Mouse (Mus musculus): ENCODE results near the gene Ttpal.
"Not testable (repeated sequence)": the region's sequence is repeated elsewhere in the genome, so short reads cannot be mapped to it uniquely, and the experiment has no call there.

Ttpal gene

DNA sequence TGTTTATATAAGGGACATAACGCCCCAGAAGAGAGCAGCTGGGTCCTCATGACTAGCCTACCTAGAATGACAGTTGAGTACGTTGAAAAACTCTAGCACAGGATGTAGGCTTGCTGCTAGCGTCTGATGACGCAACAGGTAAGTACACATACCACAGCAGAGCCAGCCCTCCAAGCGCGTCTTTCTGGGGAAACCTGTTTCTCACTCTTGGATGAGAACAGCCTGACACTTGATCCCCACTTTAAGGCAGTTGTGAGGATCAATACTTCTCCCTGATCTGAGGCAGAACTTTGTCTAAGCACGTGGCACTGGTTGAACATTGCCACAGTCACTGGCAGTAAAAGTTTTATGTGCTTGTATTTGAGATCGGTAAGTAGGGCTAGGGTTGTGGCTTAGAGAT is 18.3 kb downstream of the Ttpal start:
- in situ Hi-C loops (cut with MboI; ENCODE audit: low sequenced_read_pairs): loop anchor here (10.0 kb wide), 1 partner anchor 94 kb away; no protein-coding TSS in a partner anchor

DNA sequence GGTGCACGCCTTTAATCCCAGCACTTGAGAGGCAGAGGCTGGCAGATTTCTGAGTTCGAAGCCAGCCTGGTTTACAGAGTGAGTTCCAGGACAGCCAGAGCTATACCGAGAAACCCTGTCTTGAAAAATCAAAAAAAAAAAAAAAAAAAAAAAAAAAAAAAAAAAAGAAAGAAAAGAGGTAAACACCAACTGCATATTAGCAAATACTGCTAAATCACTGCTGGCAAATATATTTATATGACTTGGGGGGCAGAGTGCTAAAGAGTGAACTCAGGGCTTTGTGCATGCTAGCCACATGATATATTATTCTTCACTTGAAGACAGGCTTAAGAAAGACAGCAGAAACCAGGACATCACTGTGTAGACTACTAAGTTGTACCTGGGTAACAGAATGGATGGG is 19.3 kb downstream of the Ttpal start:
- in situ Hi-C loops (cut with MboI; ENCODE audit: low sequenced_read_pairs): loop anchor here (10.0 kb wide), 1 partner anchor 93 kb away; no protein-coding TSS in a partner anchor

DNA sequence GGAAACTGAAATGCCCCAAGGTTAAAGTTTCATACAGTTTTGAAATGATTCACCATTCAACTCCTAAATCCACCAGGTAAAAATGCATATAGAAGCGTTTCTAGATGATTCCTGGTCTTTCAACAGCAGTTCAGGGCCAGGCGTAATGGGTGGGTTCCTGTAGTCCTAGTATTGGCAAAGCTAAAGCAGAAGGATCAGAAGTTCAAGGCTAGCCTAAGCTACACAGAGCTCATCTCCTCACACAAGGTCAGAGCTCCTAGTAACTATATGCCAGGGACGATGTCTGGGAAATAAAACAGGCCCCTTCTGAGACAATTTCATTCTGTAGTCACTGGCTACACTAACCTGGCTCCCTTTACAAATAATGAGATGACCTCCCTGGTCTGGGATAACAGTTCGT is 29.1 kb downstream of the Ttpal start:
- in situ Hi-C loops (cut with MboI; ENCODE audit: low sequenced_read_pairs): no loop called here

DNA sequence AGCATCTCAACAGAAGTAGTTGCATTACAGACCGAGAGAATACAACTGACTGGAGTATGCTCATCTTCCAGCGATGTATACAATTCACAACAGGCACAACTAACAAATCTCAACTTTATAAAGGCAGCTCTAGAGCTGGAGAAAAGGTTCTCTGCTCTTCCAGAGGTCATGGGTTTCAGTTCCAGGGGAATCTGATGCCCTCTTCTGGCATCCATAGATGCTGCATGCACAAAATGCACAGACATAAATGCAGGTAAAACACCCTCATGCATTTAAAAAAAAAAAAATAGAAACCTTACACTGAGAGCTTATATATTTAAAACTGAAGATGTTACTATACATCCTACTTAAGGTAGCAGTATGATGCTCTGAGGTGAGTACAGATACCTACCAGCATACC is 29.6 kb downstream of the Ttpal start:
- in situ Hi-C loops (cut with MboI; ENCODE audit: low sequenced_read_pairs): no loop called here

DNA sequence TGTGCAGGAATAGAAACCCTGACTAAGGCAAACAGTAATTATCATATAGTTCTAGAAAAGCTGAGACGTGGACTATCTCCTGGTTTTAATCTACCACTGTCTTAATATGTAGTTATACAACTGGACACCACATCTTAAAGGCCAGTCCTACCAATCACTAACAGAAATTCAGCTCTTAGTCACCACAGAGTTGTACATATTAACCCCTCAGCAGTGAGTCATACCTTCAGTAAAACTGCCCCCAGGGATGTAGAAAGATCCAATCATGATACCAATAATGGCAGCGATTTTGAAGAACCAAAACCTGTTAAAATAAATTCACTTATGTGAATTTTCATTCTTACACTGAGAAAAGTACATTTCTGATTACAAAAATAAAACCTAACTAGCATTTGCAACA is 32.1 kb downstream of the Ttpal start:
- in situ Hi-C loops (cut with MboI; ENCODE audit: low sequenced_read_pairs): no loop called here

DNA sequence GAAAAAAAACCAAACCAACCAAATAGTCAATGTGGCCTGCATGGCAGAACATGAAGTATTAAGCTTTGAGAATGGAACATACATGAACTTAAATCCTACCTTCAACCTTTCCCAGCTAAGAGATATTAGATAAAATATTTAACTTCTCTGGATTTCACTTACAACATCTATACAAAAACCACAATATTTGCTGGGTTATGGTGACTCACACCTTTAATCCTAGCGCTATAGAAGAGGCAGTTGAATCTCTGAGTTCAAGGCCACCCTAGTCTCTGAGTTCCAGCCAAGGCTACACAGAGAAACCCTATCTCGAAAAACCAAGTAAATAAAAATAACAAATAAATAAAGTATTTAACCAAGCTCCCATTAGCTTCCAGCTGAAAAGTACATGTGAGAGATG is 33.9 kb downstream of the Ttpal start:
- in situ Hi-C loops (cut with MboI; ENCODE audit: low sequenced_read_pairs): no loop called here

DNA sequence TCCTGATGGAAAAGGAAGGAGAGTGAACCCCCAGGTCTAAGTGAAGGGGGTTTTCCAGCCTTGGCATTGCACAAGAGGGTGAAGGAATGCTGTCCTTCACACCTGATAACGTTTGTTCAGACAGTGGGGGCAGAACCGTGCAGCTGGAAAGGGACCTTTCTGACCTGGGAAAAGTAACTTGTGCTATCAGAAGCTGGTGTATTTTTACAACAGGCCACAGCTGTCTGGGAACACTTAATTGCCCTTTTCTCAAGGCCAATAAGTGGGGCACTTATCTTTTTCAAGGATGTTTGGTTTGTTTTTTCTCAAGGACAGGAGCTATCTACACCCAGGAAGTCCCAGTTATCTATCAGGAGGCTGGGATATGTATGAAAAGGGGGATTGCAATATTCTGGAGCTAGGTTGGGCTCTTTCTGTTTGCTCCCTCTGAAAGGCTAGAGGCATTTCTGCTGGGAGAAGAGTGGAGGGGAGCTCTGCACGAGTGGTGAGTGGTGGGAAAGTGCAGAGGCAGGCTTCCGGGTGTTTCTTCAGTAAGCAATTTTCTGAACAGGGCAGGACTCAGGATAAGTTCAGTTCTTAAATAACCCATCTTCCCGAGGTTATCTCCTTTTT is 35.6 kb downstream of the Ttpal start:
- in situ Hi-C loops (cut with MboI; ENCODE audit: low sequenced_read_pairs): no loop called here

DNA sequence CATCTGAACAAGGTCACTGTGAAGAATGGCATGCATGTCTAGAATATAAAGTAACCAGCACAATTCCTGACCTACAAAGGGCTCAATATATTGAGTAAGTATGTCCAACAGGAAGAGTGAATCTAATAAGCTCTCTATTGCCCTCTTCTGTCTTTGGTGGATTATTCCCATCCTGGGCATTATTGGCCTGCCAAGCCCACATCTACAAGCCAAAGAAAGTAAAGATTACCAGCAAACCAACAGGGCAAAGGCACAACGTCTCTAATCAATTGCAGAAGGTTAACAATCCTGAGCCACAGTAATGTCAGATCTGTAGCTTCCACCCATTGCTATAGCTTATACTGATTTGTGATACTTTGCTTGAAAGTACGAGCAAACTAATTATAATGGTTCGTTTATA is 38.4 kb downstream of the Ttpal start:
- in situ Hi-C loops (cut with MboI; ENCODE audit: low sequenced_read_pairs): no loop called here

DNA sequence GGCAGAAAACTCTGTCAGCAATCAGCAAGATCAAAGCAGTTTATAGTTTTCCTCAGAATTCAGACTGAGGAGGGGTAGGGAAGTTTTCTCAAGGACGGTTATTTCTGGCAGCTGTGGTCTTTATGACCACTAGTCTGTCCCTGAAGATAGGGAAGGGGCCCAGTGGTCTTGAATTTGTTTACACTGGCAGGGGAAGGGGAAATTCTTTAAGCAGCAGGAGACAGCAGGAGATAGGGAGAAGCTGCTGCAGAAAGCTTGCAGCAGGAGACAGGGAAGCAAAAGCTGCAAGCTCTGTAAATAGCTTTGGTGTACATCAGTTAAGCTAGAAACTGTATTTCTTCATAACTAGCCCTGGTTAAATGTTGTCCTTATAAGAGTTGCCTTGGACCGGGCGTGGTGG is 39.6 kb downstream of the Ttpal start:
- in situ Hi-C loops (cut with MboI; ENCODE audit: low sequenced_read_pairs): no loop called here

DNA sequence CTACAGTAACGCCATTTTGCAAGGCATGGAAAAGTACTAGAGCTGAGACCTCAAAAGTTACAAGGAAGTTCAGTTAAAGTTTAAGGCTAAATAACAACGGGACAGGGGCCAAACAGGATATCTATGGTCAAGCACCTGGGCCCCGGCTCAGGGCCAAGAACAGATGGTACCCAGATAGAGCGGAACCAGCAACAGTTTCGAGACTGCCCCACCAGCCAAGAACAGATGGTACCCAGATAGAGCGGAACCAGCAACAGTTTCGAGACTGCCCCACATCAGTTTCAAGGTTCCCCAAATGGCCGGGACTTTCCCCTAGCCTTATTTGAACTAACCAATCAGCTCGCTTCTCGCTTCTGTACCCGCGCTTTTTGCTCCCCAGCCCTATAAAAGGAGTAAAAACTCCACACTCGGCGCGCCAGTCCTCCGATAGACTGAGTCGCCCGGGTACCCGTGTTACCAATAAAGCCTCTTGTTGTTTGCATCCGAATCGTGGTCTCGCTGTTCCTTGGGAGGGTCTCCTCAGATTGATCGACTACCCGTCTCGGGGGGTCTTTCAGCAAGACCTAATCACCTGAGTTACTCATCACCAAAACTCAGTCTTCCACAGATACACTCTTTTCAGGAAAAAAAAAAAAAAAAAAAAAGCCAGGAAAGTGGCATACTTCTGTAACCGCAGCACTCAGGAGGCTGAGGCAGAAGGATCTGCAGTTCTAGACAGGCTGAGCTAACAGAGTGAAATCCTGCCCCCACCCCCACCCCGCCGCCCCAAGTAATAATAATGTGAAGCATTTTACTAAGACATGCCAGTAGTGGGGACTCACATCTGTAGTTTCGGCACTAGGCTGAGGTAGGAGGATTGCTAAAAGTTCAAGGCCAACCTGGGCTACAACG is 40.8 kb downstream of the Ttpal start:
- in situ Hi-C loops (cut with MboI; ENCODE audit: low sequenced_read_pairs): no loop called here

DNA sequence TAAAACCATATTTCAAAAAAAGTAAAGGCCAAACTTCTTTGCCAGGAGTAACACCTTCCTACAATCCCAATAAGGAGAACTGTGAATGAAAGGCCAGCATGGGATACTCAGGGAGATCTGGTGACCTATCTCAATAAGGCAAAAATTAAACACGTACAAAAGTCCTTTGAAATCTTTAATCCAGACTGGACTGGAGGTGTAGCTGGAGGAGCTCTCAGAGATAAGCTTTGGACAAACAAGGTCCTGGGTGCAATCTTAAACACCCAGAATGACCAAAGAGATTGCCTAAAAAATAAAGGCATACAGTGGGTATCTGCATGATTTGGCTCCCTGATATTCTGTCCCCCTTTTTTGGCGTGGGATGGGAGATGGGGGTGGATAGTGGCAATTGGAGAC is 41.5 kb downstream of the Ttpal start:
- in situ Hi-C loops (cut with MboI; ENCODE audit: low sequenced_read_pairs): no loop called here

DNA sequence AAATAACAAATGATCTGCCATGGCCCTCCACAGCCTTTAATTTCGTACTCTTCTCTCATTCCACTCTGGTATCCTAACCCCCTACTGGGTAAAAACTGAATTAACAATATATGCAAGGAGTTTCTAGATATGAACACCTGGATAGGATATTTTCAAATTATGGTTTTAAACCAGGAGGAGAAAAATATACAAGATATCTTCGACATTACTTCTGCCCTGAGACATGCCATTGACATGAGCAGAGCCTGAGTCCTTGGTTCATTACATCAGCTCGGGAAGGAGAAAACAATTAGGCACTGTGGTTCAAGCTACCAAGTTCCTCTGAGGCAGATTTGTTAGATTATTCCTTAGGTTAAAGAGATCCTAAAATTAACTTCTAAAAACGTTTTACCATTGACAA is 41.9 kb downstream of the Ttpal start:
- in situ Hi-C loops (cut with MboI; ENCODE audit: low sequenced_read_pairs): no loop called here

DNA sequence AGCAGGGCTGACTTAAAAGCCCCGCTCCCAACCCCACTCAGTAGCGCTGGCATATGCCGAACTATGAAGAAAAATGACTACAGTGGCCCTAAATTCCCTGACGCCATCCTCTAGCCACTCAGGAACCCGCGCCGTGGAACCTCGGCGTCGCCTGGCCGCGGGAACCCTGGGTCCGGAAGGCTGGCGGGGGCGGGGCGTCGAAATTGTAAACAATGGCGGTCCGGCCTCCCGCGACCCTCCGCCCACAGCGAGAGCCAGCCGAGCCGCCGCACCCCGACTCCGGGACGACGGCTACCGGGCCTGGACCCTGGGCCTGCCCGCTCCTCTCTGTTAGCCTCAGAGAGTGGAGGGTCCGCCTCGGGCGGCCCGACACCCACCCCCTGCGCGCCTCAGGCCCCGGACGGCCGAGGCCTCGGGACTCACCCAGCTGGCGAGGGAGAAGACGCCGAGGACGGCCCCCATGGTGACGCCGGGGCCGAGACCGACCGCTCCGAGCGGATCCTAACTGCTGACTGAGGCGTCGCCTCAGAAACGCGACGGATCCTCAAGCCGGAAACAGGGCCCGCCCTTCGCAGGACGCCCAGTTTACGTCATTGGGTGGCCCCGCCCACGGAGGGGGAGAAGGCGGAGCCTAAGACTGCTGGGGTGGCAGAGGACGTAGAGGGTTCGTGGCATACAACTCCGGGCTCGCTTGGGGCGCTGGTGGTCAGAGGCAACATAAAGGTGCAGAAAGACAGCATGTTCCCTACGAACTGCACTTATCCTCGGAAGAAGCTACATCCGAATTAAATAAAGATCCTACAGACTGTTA is 42.7 kb downstream of the Ttpal start, which contains the start of gene Serinc3:
Serinc3 (minus strand) TSS at position 557 of the 811 bp plus-strand sequence.
- in situ Hi-C loops (cut with MboI; ENCODE audit: low sequenced_read_pairs): no loop called here

DNA sequence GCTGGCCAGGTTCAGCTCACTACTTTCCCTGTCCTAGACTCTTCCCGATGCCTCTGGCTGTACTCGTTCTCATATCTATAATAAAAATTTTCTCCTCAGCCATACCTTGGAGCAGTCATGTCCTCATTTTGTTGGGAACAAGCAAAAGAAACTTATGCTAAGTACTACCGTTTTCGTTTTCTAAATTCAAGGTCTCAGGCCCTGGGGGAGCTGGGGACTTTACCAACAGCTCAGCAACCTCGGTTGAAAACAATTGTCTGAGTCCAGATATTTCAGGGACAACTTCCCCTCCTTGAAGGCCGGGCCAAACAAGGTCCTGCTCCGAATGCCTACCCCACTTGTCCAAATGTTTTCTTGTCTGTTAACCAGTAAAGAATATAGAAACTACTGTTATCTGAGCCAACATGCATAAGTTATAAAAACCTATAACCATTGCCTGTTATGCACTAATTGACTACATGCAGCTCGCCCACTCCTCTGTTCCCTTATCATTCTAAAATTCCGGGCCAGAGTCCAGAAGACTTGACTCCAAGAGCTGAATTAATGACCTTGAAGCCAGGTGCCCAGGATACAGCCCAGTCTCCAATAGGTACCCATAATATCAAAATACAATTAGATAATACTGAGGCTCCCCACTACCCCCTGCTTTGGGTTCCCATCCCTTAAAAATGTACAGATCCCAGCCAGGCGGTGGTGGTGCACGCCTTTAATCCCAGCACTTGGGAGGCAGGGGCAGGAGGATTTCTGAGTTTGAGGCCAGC is 43.8 kb downstream of the Ttpal start:
- in situ Hi-C loops (cut with MboI; ENCODE audit: low sequenced_read_pairs): no loop called here

DNA sequence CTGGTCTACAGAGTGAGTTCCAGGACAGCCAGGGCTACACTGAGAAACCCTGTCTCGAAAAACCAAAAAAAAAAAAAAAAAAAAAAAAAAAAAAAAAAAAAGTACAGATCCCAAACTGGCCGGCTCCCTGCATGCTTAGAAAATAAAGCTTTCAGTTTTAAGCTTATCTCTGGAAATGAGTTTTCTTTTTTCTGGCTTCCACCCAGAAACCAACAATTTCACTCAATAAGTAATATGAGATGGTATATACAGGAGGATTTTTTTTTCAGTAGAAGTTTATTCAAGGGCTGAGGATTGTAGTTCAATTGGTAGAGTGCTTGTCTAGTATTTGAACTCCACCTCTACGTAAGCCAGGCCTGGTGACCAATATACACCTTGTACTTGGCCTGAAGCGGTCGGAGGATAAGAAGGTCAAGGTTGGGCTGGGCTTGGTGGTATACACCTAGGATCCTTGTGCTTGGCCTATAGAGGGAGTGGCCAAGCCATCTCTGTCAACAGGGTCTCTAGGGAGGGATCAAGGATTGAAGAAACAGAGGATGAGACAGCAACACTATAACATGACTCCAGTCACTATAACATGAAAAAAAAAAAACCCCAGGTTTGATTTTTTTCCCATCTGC is 44.5 kb downstream of the Ttpal start:
- in situ Hi-C loops (cut with MboI; ENCODE audit: low sequenced_read_pairs): no loop called here

DNA sequence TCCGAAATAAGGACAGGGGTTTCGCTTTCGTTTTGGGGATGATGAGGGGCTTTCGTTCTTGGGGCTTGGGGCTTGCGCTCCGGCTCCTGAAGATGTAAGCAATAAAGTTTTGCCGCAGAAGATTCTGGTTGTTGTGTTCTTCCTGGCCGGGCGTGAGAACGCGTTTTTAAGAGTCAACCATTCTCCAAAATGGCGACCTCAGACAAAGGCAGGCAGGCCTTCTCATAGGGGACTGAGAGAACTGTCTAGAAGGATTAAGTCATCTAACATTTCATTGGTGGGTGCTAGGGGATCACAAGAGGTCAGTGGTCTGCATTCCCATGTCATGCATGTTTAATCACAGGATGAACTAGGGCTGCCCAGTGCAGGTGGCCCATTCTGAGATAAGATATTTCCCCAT is 53.6 kb downstream of the Ttpal start:
- in situ Hi-C loops (cut with MboI; ENCODE audit: low sequenced_read_pairs): not testable (repeated sequence)

DNA sequence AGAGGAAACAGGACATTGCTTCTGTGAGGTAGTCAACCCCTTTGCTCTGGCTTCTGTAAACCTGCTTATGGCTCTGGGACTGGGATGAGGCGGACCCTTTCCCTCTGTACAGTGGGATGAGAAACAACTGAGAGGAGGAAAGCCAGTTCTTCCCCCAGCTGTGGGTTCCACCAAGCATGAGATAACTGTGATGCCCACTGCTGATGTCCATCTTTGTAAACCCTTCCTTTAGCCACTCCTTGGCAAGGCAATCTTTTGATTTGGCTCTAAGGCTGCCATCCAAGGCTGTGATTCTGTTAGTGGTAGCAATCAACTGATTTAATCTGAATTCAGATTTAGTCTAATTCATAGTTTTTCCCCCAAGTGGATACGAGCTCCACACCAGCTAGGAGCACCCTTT is 55.4 kb downstream of the Ttpal start:
- in situ Hi-C loops (cut with MboI; ENCODE audit: low sequenced_read_pairs): no loop called here

DNA sequence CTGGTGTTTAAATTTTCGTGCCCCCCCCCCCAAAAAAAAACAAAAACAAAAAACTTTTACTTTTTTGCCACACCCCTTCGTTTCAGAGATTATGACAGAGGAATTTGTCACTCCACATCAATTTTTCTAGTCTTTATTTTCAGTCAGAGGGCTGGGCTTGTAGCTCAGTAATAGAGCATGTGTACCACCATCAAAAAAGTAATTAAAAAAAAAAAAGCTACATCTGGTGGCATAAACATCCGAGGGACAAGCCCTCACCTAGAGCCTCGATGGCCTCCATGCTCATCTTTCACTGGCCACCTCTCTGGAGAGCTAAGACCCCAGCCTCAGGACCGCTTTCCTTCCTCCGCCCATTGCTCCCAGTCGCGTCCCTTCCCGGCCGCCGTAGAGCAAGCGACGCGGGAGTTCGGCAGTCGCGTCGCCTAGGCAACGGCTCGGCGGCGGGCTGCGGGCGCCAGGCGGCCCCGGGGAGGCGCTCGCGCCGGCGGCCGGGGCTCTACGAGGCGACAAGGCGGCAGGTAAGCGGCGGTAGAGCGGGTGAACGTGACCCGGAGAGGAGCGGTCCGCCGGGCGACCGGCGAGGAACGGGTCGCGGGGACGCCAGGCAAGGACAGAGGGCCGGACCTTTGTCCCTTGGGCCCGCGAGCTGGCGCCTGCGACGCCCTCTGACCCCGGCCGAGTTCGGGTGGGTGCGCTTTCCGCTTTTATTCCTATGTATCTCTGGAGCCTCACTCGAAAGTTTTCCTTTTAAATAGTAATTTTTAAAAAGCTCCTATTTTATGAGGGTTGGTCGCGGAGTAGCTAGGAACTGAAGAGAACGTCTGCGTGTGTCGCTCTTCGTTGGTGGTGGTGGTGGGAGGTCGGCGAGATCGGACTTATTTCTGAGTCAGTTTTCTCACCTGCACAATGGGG is 56.1 kb downstream of the Ttpal start, which contains the start of gene Pkig:
Pkig (plus strand) TSS at position 412 of the 912 bp plus-strand sequence.
- in situ Hi-C loops (cut with MboI; ENCODE audit: low sequenced_read_pairs): no loop called here

DNA sequence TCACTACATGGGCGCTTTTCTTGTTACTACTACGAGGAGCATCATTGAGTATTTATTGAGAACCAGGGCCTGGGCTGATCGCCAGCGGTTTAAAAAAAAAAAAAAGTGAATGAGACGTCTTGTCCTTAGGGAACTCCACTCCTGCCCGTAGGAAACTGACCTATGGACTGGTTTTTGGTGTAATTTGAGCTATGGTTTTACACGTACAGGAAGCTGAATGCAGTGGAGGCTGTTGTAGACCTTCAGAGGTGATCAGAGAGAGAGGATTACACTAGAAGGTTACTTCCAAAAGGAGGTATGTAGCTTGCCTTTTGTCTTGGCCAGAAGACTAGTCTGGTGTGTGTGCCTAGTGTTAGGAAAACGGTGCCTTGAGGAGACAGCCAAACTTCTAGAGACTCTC is 56.8 kb downstream of the Ttpal start:
- in situ Hi-C loops (cut with MboI; ENCODE audit: low sequenced_read_pairs): no loop called here

All from CH12F3 (cell line).